28 mouse cellular contexts compared by ENCODE assay signal in the genomic region with DNA sequence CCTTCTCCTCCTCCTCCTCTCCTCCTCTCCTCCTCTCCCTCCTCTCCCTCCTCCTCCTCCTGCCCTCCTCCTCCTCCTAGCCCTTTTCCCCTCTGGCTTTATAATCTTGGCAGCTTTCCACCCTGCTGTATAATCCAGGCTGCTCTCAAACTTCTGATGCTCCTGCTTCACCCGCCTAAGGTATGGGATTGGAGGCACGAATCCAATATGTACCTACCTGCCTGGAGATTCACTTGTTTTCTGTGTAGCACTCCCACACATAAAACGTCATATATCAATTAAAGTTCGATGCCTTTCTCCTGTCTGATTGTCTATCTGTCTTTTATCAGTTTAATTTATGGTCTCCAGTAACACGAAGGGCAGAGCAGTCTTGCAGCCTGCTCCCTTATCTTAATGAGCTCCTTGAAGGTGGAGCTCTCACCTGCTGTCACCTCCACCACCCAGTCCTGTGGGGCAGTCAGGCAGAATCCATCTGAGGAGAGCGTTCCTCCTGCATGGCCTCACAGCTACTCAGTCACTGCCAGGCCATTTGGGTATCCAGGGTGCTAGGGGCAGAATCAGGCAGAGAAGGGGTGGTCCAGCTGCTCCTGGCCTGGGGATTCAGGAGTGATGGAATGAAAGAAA. TPM values are rescaled to one million over a fixed set of nuclear protein-coding genes. Genes with fewer than 3 reads are reported as not detected.
DNase-seq lines count a peak whose midpoint lies in the region; ATAC-seq and TF ChIP-seq lines count a peak whose summit lies in the region.
"Had no signal": no experiment of that assay in that cellular context is flagged by ENCODE, and none has a peak within 500 bp of the region (broad histone marks: within the 10 kb centered on the region; RNA-seq: fewer than 3 reads in every experiment).

No protein-coding gene starts in this region.

- no peak overlapping the region for H3K9ac ChIP-seq in embryonic facial prominence, embryonic 14.5 days (ENCODE audit: low read depth, low read length)
- no peak overlapping the region for H3K9ac ChIP-seq in kidney, embryonic 16.5 days (replicated peaks; ENCODE audit: low read length)
- H3K9ac ChIP-seq in stomach, postnatal 0 days (ENCODE audit: low read length), result no peak overlapping the region
- H3K9ac ChIP-seq: heart, embryonic 12.5 days; hindbrain, embryonic 14.5 days; limb, embryonic 13.5 days; midbrain, embryonic 12.5 days; neural tube, embryonic 15.5 days had no signal

- H3K4me3 ChIP-seq in embryonic facial prominence, embryonic 14.5 days (ENCODE audit: low read depth, low read length), result no peak overlapping the region
- H3K4me3 ChIP-seq in embryonic facial prominence, embryonic 10.5 days, result no peak overlapping the region
- no peak overlapping the region for H3K4me3 ChIP-seq in kidney, embryonic 16.5 days (ENCODE audit: low read length)
- no peak overlapping the region for H3K4me3 ChIP-seq in stomach, postnatal 0 days (ENCODE audit: low read depth, low read length)
- H3K4me3 ChIP-seq: heart, embryonic 12.5 days; limb, embryonic 13.5 days; midbrain, embryonic 12.5 days; neural tube, embryonic 15.5 days had no signal

- 57% methylated on average over 6 of the region's 6 CpGs for WGBS in embryonic facial prominence, embryonic 14.5 days
- WGBS in embryonic facial prominence, embryonic 10.5 days, result 74% methylated on average over 6 of the region's 6 CpGs
- WGBS in kidney, embryonic 16.5 days, result 31% methylated on average over 6 of the region's 6 CpGs
- WGBS in stomach, postnatal 0 days, result 15% methylated on average over 6 of the region's 6 CpGs

- H3K4me1 ChIP-seq in embryonic facial prominence, embryonic 14.5 days (ENCODE audit: control insufficient read depth, insufficient read depth, low read length), result no peaks in the 10 kb centered on the region
- no peaks in the 10 kb centered on the region for H3K4me1 ChIP-seq in embryonic facial prominence, embryonic 10.5 days
- H3K4me1 ChIP-seq in kidney, embryonic 16.5 days (ENCODE audit: insufficient read depth, low read length), result 0 out of 2 replicates have a peak, but pooled peaks cover 4% of the 10 kb centered on the region
- 0 out of 2 replicates have a peak, but pooled peaks cover 2% of the 10 kb centered on the region for H3K4me1 ChIP-seq in stomach, postnatal 0 days (replicated peaks; ENCODE audit: control insufficient read depth, insufficient read depth)
- H3K4me1 ChIP-seq: heart, embryonic 12.5 days; limb, embryonic 13.5 days; midbrain, embryonic 12.5 days; neural tube, embryonic 15.5 days had no signal

- no peaks in the 10 kb centered on the region for H3K36me3 ChIP-seq in embryonic facial prominence, embryonic 14.5 days (ENCODE audit: control insufficient read depth, insufficient read depth, low read length)
- no peaks in the 10 kb centered on the region for H3K36me3 ChIP-seq in embryonic facial prominence, embryonic 10.5 days (replicated peaks)
- no peaks in the 10 kb centered on the region for H3K36me3 ChIP-seq in kidney, embryonic 16.5 days (ENCODE audit: insufficient read depth, low read length)
- no peaks in the 10 kb centered on the region for H3K36me3 ChIP-seq in stomach, postnatal 0 days (ENCODE audit: control insufficient read depth, insufficient read depth, low read length)
- H3K36me3 ChIP-seq: heart, embryonic 12.5 days; limb, embryonic 13.5 days; midbrain, embryonic 12.5 days; neural tube, embryonic 15.5 days had no signal

- TF ChIP-seq EP300 in stomach, postnatal 0 days (optimal IDR thresholded peaks at IDR 0.05), result no peak

- peak; percentile 12 for DNase-seq in embryonic facial prominence, embryonic 14.5 days (ENCODE audit: low spot score)
- DNase-seq in embryonic facial prominence, embryonic 10.5 days (ENCODE audit: low spot score), result no peak
- no peak for DNase-seq in kidney, adult 18-20 months
- peak; percentile 21 for DNase-seq in retina, postnatal 1 day
- no peak for DNase-seq in retina, embryonic 14.5 days (ENCODE audit: low spot score)
- no peak for DNase-seq in stomach, postnatal 0 days (ENCODE audit: low spot score)
- no peak for DNase-seq in embryo, embryonic 10.5 days (ENCODE audit: low spot score)
- DNase-seq: adrenal gland, adult 2 months; adrenal gland, postnatal 36 days; cerebellum, postnatal 10 days; gastrocnemius, postnatal 14 days; heart, adult 11 months; heart, postnatal 10 days; lung, postnatal 10 days; right cerebral cortex, adult 18-20 months; thymus, postnatal 25 days had no signal

- no peaks in the 10 kb centered on the region for H3K9me3 ChIP-seq in embryonic facial prominence, embryonic 14.5 days (ENCODE audit: control insufficient read depth, low read length)
- no peaks in the 10 kb centered on the region for H3K9me3 ChIP-seq in embryonic facial prominence, embryonic 10.5 days
- no peaks in the 10 kb centered on the region for H3K9me3 ChIP-seq in kidney, embryonic 16.5 days (ENCODE audit: low read length)
- H3K9me3 ChIP-seq in stomach, postnatal 0 days (ENCODE audit: control insufficient read depth, low read length), result no peaks in the 10 kb centered on the region
- H3K9me3 ChIP-seq: heart, embryonic 12.5 days; limb, embryonic 13.5 days; midbrain, embryonic 12.5 days; neural tube, embryonic 15.5 days had no signal

- H3K27me3 ChIP-seq in embryonic facial prominence, embryonic 14.5 days (replicated peaks; ENCODE audit: control insufficient read depth, insufficient read depth, low read length), result no peaks in the 10 kb centered on the region
- H3K27me3 ChIP-seq in embryonic facial prominence, embryonic 10.5 days (replicated peaks; ENCODE audit: low read depth, poor library complexity, severe bottlenecking), result no peaks in the 10 kb centered on the region
- H3K27me3 ChIP-seq in kidney, embryonic 16.5 days (ENCODE audit: insufficient read depth, low read length), result no peaks in the 10 kb centered on the region
- no peaks in the 10 kb centered on the region for H3K27me3 ChIP-seq in stomach, postnatal 0 days (ENCODE audit: control insufficient read depth, insufficient read depth, low read length)
- H3K27me3 ChIP-seq: limb, embryonic 13.5 days; midbrain, embryonic 12.5 days; neural tube, embryonic 15.5 days had no signal

- TF ChIP-seq CTCF in stomach, postnatal 0 days (IDR thresholded peaks at IDR 0.05; ENCODE audit: low read depth), result no peak

- no peak overlapping the region for H3K27ac ChIP-seq in embryonic facial prominence, embryonic 14.5 days (replicated peaks; ENCODE audit: low read depth, low read length)
- H3K27ac ChIP-seq in embryonic facial prominence, embryonic 10.5 days (replicated peaks), result no peak overlapping the region; the same call in 1 of the 2 replicates
- H3K27ac ChIP-seq in kidney, embryonic 16.5 days (ENCODE audit: low read length), result no peak overlapping the region
- H3K27ac ChIP-seq in stomach, postnatal 0 days (replicated peaks), result peak overlapping the region; percentile 6; the same call in 1 of the 2 replicates
- H3K27ac ChIP-seq: hindbrain, embryonic 14.5 days; limb, embryonic 13.5 days; midbrain, embryonic 12.5 days; neural tube, embryonic 15.5 days had no signal

- no peak for ATAC-seq in embryonic facial prominence, embryonic 14.5 days (ENCODE audit: low read depth)
- ATAC-seq in kidney, embryonic 16.5 days (ENCODE audit: low FRiP score, low TSS enrichment), result 0 out of 2 replicates have a peak, but pooled peaks have one; percentile 46
- ATAC-seq in stomach, postnatal 0 days (ENCODE audit: low FRiP score, low TSS enrichment), result no peak
- ATAC-seq: activated CD4-positive, CD25-positive, alpha-beta regulatory T cell, adult 4 months; forebrain, embryonic 16.5 days had no signal

- H3K4me2 ChIP-seq in embryonic facial prominence, embryonic 14.5 days (ENCODE audit: low read depth, low read length), result no peak overlapping the region
- no peak overlapping the region for H3K4me2 ChIP-seq in kidney, embryonic 16.5 days (replicated peaks; ENCODE audit: low read depth, low read length)
- no peak overlapping the region for H3K4me2 ChIP-seq in stomach, postnatal 0 days (replicated peaks; ENCODE audit: low read depth)
- H3K4me2 ChIP-seq: heart, embryonic 12.5 days; hindbrain, embryonic 14.5 days; limb, embryonic 13.5 days; liver, embryonic 11.5 days; midbrain, embryonic 12.5 days; neural tube, embryonic 15.5 days had no signal

RNA-seq across cellular contexts. Expression of a gene that starts 33.3 kb away (rescaled TPM):
- polyA plus RNA-seq in embryonic facial prominence, embryonic 14.5 days (2014; fragmentation: Nextera tagmentation; extraction: Ambion mirVana), result 10.0 and 13.8 TPM in 2 replicates
- polyA plus RNA-seq in embryonic facial prominence, embryonic 10.5 days (2016; fragmentation: Nextera tagmentation; extraction: Ambion mirVana), result 6.3 and 6.4 TPM in 2 replicates
- 41.8 and 44.1 TPM in 2 replicates for polyA plus RNA-seq in kidney, embryonic 16.5 days (2015; fragmentation: Nextera tagmentation; extraction: Ambion mirVana)
- 152 and 162 TPM in 2 replicates for polyA plus RNA-seq in stomach, postnatal 0 days (2015; fragmentation: Nextera tagmentation; extraction: Ambion mirVana)
- polyA plus RNA-seq: activated CD4-positive, CD25-positive, alpha-beta regulatory T cell, adult 4 months; C2C12 had no signal

RNA-seq across cellular contexts. Expression of a gene that starts 57.6 kb away (rescaled TPM):
- 0.34 and 0.47 TPM in 2 replicates for polyA plus RNA-seq in embryonic facial prominence, embryonic 14.5 days (2014; fragmentation: Nextera tagmentation; extraction: Ambion mirVana)
- polyA plus RNA-seq in embryonic facial prominence, embryonic 10.5 days (2016; fragmentation: Nextera tagmentation; extraction: Ambion mirVana), result not detected in 2 replicates
- 0.10 TPM in 1 of 2 replicates, not detected in the other for polyA plus RNA-seq in kidney, embryonic 16.5 days (2015; fragmentation: Nextera tagmentation; extraction: Ambion mirVana)
- 3.1 and 3.4 TPM in 2 replicates for polyA plus RNA-seq in stomach, postnatal 0 days (2015; fragmentation: Nextera tagmentation; extraction: Ambion mirVana)
- polyA plus RNA-seq: activated CD4-positive, CD25-positive, alpha-beta regulatory T cell, adult 4 months; C2C12; heart, embryonic 12.5 days; kidney, embryonic 14.5 days; liver, embryonic 11.5 days; liver, embryonic 16.5 days; midbrain, embryonic 12.5 days had no signal

RNA-seq across cellular contexts. Expression of a gene that starts 58.8 kb away (rescaled TPM):
- 78.1 and 79.9 TPM in 2 replicates for polyA plus RNA-seq in embryonic facial prominence, embryonic 14.5 days (2014; fragmentation: Nextera tagmentation; extraction: Ambion mirVana)
- polyA plus RNA-seq in embryonic facial prominence, embryonic 10.5 days (2016; fragmentation: Nextera tagmentation; extraction: Ambion mirVana), result 97.1 and 100 TPM in 2 replicates
- polyA plus RNA-seq in kidney, embryonic 16.5 days (2015; fragmentation: Nextera tagmentation; extraction: Ambion mirVana), result 89.8 and 91.8 TPM in 2 replicates
- 54.7 and 61.2 TPM in 2 replicates for polyA plus RNA-seq in stomach, postnatal 0 days (2015; fragmentation: Nextera tagmentation; extraction: Ambion mirVana)

Comparison
In these comparisons a context has a peak if more than half of its experiments do, and no peak if none do; other contexts are left out.
1. DNase-seq: peak in embryonic facial prominence, embryonic 14.5 days (single experiment) and retina, postnatal 1 day (single experiment); none in embryonic facial prominence, embryonic 10.5 days (single experiment), kidney, adult 18-20 months (single experiment), retina, embryonic 14.5 days (single experiment), stomach, postnatal 0 days (single experiment) and embryo, embryonic 10.5 days (single experiment).